Mouse (Mus musculus) megakaryocyte, embryonic 14.5 days (primary cell): ENCODE data around the gene Col11a2. TPM values are rescaled to one million over a fixed set of nuclear protein-coding genes. Genes with fewer than 3 reads are reported as not detected.
"Not testable (repeated sequence)": the region's sequence is repeated elsewhere in the genome, so short reads cannot be mapped to it uniquely, and the experiment has no call there.

Experiments used
- H3K27me3 ChIP-seq: replicated peaks from 2 replicates; pipeline ENCODE3; 2012; ENCODE audit warnings: inconsistent platforms
- H3K36me3 ChIP-seq: replicated peaks from 2 replicates; pipeline ENCODE3; 2012; ENCODE audit warnings: low read length, inconsistent platforms, mixed read lengths
- H3K4me1 ChIP-seq: 2 replicates; pipeline ENCODE4 v1.6.1; 2012; ENCODE audit warnings: inconsistent platforms
- H3K4me3 ChIP-seq: replicated peaks from 2 replicates; pipeline ENCODE3; 2012; ENCODE audit warnings: moderate library complexity, mild to moderate bottlenecking, inconsistent platforms
- H3K9me3 ChIP-seq: 2 replicates; pipeline ENCODE4 v1.6.1; 2012; ENCODE audit warnings: inconsistent platforms
- FLI1 ChIP-seq: IDR thresholded peaks from 2 replicates; pipeline ENCODE4 v1.6.1; 2012; ENCODE audit warnings: low read length, inconsistent platforms, mixed read lengths
- GATA1 ChIP-seq: IDR thresholded peaks from 3 replicates; pipeline ENCODE4 v1.6.1; 2012; ENCODE audit warnings: mixed read lengths, low read length, inconsistent platforms, borderline replicate concordance
- polyA plus RNA-seq: library from polyadenylated mRNA; stranded (reverse); fragments of >175 nt; gene quantifications from 2 replicates; pipeline ENCODE4 v1.2.3, GENCODE M21; 2012; ENCODE audit warnings: low replicate concordance; ENCODE audit not compliant: insufficient read depth

Gene Col11a2
- polyA plus RNA-seq = 19.6 and 36.5 TPM in 2 replicates

- Histone ChIP-seq H3K36me3 (peaks cover 65% of the 10 kb centered on the region), H3K27me3 (peaks cover 22% of the 10 kb centered on the region), H3K4me1 (peaks cover 35% of the 10 kb centered on the region)
Observed at GRCm38 (mm10) chr17:34038878-34039561, at the start of gene Col11a2. Gene Col11a2, plus strand, starts transcription at chr17:34039437.

GRCm38 (mm10) chr17:33991788-33992664, 47.2 kb upstream of the Col11a2 start:
- peaks cover 15% of the 10 kb centered on the region for H3K4me1 ChIP-seq
- TF ChIP-seq FLI1 (no peak), GATA1 (no peak)

More at GRCm38 (mm10) chr17:34038878-34039561, at the start of gene Col11a2:
- no peak for TF ChIP-seq GATA1
- TF ChIP-seq FLI1 = no peak
- no peak within 1 kb of the TSS for H3K4me3 ChIP-seq
- no peaks in the 10 kb centered on the region for H3K9me3 ChIP-seq

GRCm38 (mm10) chr17:33994959-33995358, 44.3 kb upstream of the Col11a2 start:
- peaks cover 15% of the 10 kb centered on the region for H3K4me1 ChIP-seq
- TF ChIP-seq GATA1 (no peak), FLI1 (no peak)

More at GRCm38 (mm10) chr17:33991788-33992664, 47.2 kb upstream of the Col11a2 start:
- peaks cover 14% of the 10 kb centered on the region for H3K36me3 ChIP-seq
- H3K4me3 ChIP-seq = peak overlapping the region; percentile 64
- H3K27me3 ChIP-seq = peaks cover 19% of the 10 kb centered on the region
- H3K9me3 ChIP-seq = no peaks in the 10 kb centered on the region

DNA sequence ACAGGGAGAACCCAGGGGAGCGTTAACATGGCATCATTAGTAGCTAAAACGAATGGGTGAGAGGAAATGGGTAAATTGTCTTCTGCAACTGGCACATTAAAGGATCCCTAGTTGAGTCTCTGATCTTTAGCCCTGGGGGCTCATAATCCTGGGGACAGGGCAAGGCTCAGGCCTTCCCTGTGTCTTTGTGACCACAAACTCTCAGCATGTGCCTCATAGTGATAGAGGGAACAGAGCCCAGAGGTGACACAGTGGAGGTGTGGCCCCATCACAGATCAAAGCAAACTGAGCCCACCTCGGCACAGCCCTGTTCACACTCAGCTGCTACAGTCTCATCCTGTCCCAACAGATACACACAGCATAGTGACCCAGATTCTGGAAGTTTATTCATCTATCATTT, 43.6 kb upstream of the Col11a2 start:
- Histone ChIP-seq H3K4me3 (no peak overlapping the region), H3K36me3 (peaks cover 17% of the 10 kb centered on the region), H3K9me3 (no peaks in the 10 kb centered on the region), H3K27me3 (no peaks in the 10 kb centered on the region), H3K4me1 (peaks cover 15% of the 10 kb centered on the region)
- TF ChIP-seq FLI1 (no peak), GATA1 (no peak)

More at GRCm38 (mm10) chr17:33994959-33995358, 44.3 kb upstream of the Col11a2 start:
- peaks cover 17% of the 10 kb centered on the region for H3K36me3 ChIP-seq
- no peaks in the 10 kb centered on the region for H3K27me3 ChIP-seq
- H3K9me3 ChIP-seq = no peaks in the 10 kb centered on the region
- peak overlapping the region; percentile 46 for H3K4me3 ChIP-seq

DNA sequence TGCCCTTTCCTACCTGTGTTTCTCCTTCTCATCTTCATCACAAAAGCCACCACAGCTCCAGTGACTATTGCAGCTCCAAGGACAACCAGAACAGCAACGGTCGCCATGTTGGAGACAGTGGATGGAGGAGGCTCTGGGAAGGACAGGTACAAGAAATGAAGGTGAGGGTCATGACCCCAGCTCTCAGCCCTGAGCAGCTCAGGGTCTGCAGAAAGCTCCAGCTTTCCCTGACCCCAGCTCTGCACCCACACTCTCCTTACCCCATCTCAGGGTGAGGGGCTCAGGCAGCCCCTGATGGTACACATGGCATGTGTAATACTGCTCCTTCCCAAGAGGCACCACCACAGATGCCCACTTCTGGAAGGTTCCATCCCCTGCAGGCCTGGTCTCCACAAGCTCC, 42.2 kb upstream of the Col11a2 start:
- peaks cover 17% of the 10 kb centered on the region for H3K36me3 ChIP-seq
- not testable (repeated sequence) for H3K27me3 ChIP-seq, H3K9me3 ChIP-seq, H3K4me3 ChIP-seq
- H3K4me1 ChIP-seq = peaks cover 12% of the 10 kb centered on the region

- Histone ChIP-seq H3K4me3 (peak overlapping the region; percentile 69), H3K36me3 (peaks cover 17% of the 10 kb centered on the region), H3K4me1 (peaks cover 11% of the 10 kb centered on the region)
- H3K9me3 ChIP-seq, H3K27me3 ChIP-seq: not testable (repeated sequence)
Observed at GRCm38 (mm10) chr17:33998697-33999096, 40.5 kb upstream of the Col11a2 start.

DNA sequence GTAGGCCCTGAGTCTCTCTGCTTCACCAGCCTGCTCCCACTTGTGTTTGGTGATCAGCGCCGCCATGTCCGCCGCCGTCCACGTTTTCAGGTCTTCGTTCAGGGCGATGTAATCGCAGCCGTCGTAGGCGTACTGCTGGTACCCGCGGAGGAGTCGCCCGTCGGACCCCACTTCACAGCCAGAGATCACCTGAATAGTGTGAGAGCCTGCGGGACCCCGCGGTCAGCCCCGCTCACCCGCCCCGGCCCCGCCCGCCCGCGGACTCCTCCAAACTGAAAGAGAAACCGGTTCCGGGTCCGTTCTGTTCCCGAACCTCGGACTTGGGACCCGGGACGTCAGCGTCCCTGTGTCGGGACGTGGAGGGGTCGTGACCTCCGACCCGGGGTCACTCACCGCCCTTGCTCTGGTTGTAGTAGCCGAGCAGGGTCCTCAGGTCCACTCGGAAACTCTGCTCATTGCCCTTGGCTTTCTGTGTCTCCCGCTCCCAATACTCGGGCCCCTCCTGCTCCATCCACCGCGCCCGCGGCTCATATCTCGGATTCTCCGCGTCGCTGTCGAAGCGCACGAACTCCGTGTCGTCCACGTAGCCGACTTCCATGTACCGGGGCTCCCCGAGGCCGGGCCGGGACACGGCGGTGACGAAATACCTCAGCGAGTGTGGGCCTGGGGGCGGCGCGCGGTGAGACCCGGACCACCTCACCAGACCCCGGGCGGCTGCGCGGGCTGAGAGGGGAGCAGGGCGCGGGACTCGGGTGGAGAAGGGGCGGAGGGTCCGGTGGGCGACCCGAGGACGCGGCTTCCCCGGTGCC, 39.7 kb upstream of the Col11a2 start:
- peaks cover 11% of the 10 kb centered on the region for H3K4me1 ChIP-seq
- peak overlapping the region; percentile 92 for H3K4me3 ChIP-seq
- H3K27me3 ChIP-seq = no peaks in the 10 kb centered on the region
- TF ChIP-seq FLI1 (no peak), GATA1 (no peak)
- H3K9me3 ChIP-seq = peaks cover 5% of the 10 kb centered on the region; the same call in 1 of the 2 replicates
- peaks cover 17% of the 10 kb centered on the region for H3K36me3 ChIP-seq

GRCm38 (mm10) chr17:34000150-34000537, 39.1 kb upstream of the Col11a2 start, which contains the start of gene H2-K1:
Gene H2-K1, minus strand, starts transcription at chr17:34000347.
- H3K4me1 ChIP-seq = peaks cover 6% of the 10 kb centered on the region; the same call in 1 of the 2 replicates
- H3K4me3 ChIP-seq = peak within 1 kb of the TSS; percentile 92
- no peaks in the 10 kb centered on the region for H3K27me3 ChIP-seq
- TF ChIP-seq FLI1 (no peak), GATA1 (no peak)
- peaks cover 17% of the 10 kb centered on the region for H3K36me3 ChIP-seq
- peaks cover 5% of the 10 kb centered on the region; the same call in 1 of the 2 replicates for H3K9me3 ChIP-seq

GRCm38 (mm10) chr17:34000796-34001195, 38.4 kb upstream of the Col11a2 start:
- H3K4me3 ChIP-seq = peak overlapping the region; percentile 92
- H3K9me3 ChIP-seq, H3K4me1 ChIP-seq, H3K27me3 ChIP-seq: not testable (repeated sequence)
- H3K36me3 ChIP-seq = peaks cover 13% of the 10 kb centered on the region

GRCm38 (mm10) chr17:34003426-34003825, 35.8 kb upstream of the Col11a2 start:
- no peaks in the 10 kb centered on the region for H3K36me3 ChIP-seq
- TF ChIP-seq FLI1 = no peak
- TF ChIP-seq GATA1 = no peak
- H3K4me3 ChIP-seq = no peak overlapping the region
- peaks cover 3% of the 10 kb centered on the region; the same call in 1 of the 2 replicates for H3K4me1 ChIP-seq
- H3K27me3 ChIP-seq = peaks cover 2% of the 10 kb centered on the region
- H3K9me3 ChIP-seq = peaks cover 8% of the 10 kb centered on the region
